Mouse (Mus musculus) Patski (cell line): ENCODE measurements around the gene Tmem132c. TPM values are rescaled to one million over a fixed set of nuclear protein-coding genes. Genes with fewer than 3 reads are reported as not detected.

Experiments used
- ATAC-seq: fragments of 100-300 bp; one replicate; pipeline ENCODE4 v1.8.0; 2021
- CTCF ChIA-PET: fragments of 350-600 bp; sonication (Branson Sonifier 250); formaldehyde crosslinking; loops from one replicate; lab custom pipeline; 2022; ENCODE audit warnings: inconsistent platforms; lab: Charles Lee
- POLR2A ChIA-PET: fragments of 350-600 bp; sonication (Branson Sonifier 250); formaldehyde crosslinking; loops from one replicate; lab custom pipeline; 2022; ENCODE audit warnings: antibody characterized with exemption, inconsistent platforms; lab: Charles Lee
- DNase-seq: peaks from one replicate; pipeline ENCODE4 v3.0.0-alpha.2; 2011; ENCODE audit warnings: low read depth, low spot score
- H3K27me3 ChIP-seq: fragments of 371-371 bp; one replicate; pipeline ENCODE4 v1.5.1; 2021
- CTCF ChIP-seq: fragments of 100-300 bp; IDR thresholded peaks from one replicate; pipeline ENCODE4 v1.5.1; 2021
- in situ Hi-C: fragments of 300-500 bp; cut with MboI; formaldehyde crosslinking; loops from 3 replicates; pipeline ENCODE4 v1.11.1; 2018; ENCODE audit warnings: low pct_unique_long_range_greater_than_20kb, mixed read lengths
- polyA plus RNA-seq: library from polyadenylated mRNA; unstranded; gene quantifications from one replicate; pipeline ENCODE4 v1.2.3, GENCODE M21; 2021

Tmem132c gene
- polyA plus RNA-seq = not detected

- ChIA-PET CTCF (no interaction called here), POLR2A (no interaction called here)
- no peaks in the 10 kb centered on the region for H3K27me3 ChIP-seq
- in situ Hi-C loops = no loop called here
- ATAC-seq (no peak), DNase-seq (no peak)
- TF ChIP-seq CTCF = no peak
Measured at GRCm38 (mm10) chr5:127241136-127241924, at the start of gene Tmem132c. Gene Tmem132c, plus strand, starts transcription at chr5:127241808.

DNA sequence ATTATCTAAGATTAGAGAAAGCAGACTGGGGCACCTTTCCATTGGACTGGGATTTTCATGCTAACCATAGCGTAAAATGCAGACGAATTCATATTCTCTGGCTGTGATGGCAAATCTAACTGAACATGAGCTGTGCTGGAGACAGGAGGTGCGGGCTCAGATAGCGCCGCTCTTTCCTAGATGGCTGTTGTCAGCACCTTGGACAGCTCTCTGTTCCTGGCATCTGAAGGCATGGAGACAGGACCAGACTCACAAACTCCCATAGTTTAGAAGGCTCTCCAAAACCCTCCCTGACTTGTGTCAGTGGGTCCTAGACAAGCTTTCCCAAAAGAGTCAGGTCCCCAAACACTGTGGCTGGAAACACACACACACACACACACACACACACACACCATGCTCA is 49.7 kb upstream of the Tmem132c start:
- no peak for TF ChIP-seq CTCF
- ChIA-PET CTCF (no interaction called here), POLR2A (no interaction called here)
- no peaks in the 10 kb centered on the region for H3K27me3 ChIP-seq
- ATAC-seq (no peak), DNase-seq (no peak)
- in situ Hi-C loops = no loop called here

DNA sequence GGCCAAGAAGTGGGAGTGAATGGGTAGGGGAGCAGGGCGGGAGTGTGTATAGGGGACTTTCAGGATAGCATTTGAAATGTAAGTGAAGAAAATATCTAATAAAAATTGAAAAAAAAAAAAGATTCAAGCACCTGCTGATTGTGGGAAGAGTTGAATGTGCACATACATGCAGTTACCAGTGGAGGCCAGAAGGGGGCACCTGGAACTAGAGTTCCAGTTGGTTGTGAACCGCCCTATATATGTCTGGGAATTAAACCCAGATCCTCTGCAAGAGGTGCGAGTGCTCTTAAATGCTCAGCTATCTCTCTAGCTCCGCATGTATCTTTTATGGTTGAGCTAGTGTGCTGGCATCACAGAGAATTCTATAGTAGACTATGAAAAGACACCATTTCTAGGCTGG is 42.8 kb upstream of the Tmem132c start:
- peak; percentile 32 for TF ChIP-seq CTCF
- ChIA-PET POLR2A (no interaction called here), CTCF (no interaction called here)
- ATAC-seq (no peak), DNase-seq (no peak)
- H3K27me3 ChIP-seq = no peaks in the 10 kb centered on the region
- in situ Hi-C loops = no loop called here

GRCm38 (mm10) chr5:127204881-127205280 is 36.7 kb upstream of the Tmem132c start:
- POLR2A ChIA-PET = no interaction called here
- in situ Hi-C loops = no loop called here
- CTCF ChIA-PET = no interaction called here
- ATAC-seq = no peak
- no peak for DNase-seq
- TF ChIP-seq CTCF = no peak
- H3K27me3 ChIP-seq = no peaks in the 10 kb centered on the region

DNA sequence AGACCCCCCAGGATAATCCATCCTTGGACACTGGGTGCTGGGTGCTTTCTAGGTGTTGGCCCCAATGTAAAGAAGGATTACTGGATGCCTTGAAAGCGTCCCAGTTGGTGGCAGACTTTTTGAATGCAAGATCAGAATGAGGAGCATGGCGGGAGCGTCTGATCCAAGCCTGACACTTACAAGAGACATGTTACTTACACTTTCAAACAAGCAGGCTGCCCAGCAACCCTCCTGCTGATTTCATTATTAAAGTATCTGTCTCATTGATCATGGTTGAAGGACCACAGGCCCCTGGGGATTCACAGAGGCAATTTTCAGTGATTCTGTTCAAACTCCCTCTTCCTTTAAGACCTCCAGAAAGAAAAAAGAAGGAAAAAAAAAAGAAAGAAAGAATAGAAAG is 25.2 kb upstream of the Tmem132c start:
- ChIA-PET POLR2A (no interaction called here), CTCF (no interaction called here)
- TF ChIP-seq CTCF = no peak
- H3K27me3 ChIP-seq = no peaks in the 10 kb centered on the region
- ATAC-seq = no peak
- DNase-seq = no peak
- in situ Hi-C loops = no loop called here

- no peak for TF ChIP-seq CTCF
- CTCF ChIA-PET = no interaction called here
- ATAC-seq (no peak), DNase-seq (no peak)
- POLR2A ChIA-PET = no interaction called here
- in situ Hi-C loops = no loop called here
- no peaks in the 10 kb centered on the region for H3K27me3 ChIP-seq
Measured at GRCm38 (mm10) chr5:127217725-127218124, 23.9 kb upstream of the Tmem132c start.

- ChIA-PET CTCF (no interaction called here), POLR2A (no interaction called here)
- ATAC-seq (no peak), DNase-seq (no peak)
- in situ Hi-C loops = no loop called here
- TF ChIP-seq CTCF = no peak
- no peaks in the 10 kb centered on the region for H3K27me3 ChIP-seq
Measured at GRCm38 (mm10) chr5:127227929-127228595, 13.5 kb upstream of the Tmem132c start.

- ChIA-PET POLR2A (no interaction called here), CTCF (no interaction called here)
- in situ Hi-C loops = no loop called here
- DNase-seq (no peak), ATAC-seq (no peak)
- no peaks in the 10 kb centered on the region for H3K27me3 ChIP-seq
- no peak for TF ChIP-seq CTCF
Measured at GRCm38 (mm10) chr5:127234715-127235114, 6.9 kb upstream of the Tmem132c start.

DNA sequence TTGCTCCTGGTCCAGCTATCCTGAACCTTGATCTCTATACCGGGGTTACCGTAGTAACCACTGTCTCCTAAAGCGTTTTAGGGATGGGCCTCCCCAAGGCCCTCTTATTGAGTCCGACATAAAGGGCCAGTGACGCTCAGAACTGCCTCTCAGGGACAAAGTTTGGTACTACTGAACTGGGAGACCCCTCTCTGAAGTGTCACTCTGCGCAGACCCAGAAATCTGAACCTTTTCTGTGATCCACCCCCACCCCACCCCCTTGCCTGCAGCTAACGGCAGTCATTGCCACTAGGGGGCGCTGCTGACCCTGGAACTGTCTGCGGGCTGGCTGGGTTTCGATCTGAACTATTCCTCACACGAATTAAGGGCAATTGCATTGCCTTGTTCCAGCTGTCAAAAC is 6.4 kb upstream of the Tmem132c start:
- DNase-seq (no peak), ATAC-seq (no peak)
- in situ Hi-C loops = no loop called here
- POLR2A ChIA-PET = no interaction called here
- no peaks in the 10 kb centered on the region for H3K27me3 ChIP-seq
- CTCF ChIA-PET = no interaction called here
- TF ChIP-seq CTCF = no peak

DNA sequence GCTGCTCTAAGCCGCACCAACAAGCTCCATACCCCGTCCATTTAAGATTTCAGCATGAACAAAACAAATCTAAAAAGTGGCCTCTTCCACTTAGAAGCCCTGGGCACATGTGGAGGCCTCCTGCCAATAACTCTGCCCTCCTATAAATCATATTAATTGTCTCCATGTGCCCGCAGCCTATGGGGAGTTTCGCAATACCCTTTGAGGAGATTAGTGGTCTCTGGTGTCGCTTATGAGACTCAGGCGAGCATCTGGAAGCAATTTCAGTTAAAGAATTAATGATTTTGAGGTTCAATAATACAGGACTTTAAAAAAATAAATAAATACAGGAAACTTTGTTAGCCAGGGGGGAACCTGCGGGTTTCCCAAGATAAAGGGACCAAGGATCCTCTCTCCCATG is 1.9 kb upstream of the Tmem132c start:
- ChIA-PET CTCF (no interaction called here), POLR2A (no interaction called here)
- in situ Hi-C loops = no loop called here
- DNase-seq (no peak), ATAC-seq (no peak)
- TF ChIP-seq CTCF = no peak
- no peaks in the 10 kb centered on the region for H3K27me3 ChIP-seq

DNA sequence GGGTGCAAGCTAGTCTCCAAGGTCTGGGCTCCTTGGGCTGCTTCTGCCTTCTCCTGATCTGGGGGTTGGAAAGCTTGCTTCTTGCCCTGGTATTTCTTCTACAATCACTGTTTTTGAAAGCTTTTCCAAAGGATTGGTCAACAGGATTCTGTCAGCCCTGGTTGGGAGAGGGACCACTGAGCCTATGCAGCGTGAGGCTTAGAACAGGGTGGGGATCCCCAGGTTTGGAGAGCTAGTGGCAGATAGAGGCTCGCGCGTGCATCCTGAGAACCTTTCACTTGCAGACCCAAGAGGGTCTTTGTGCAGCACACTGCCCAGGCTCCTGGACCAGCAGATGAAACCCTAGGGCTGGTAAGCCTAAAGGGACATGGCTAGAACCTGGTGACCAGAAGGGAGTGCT is 962 bp upstream of the Tmem132c start:
- no peak for TF ChIP-seq CTCF
- CTCF ChIA-PET = no interaction called here
- H3K27me3 ChIP-seq = no peaks in the 10 kb centered on the region
- DNase-seq (no peak), ATAC-seq (no peak)
- POLR2A ChIA-PET = no interaction called here
- in situ Hi-C loops = no loop called here
